Mouse (Mus musculus): Measurements from ENCODE around the gene Mrpl53.

DNA sequence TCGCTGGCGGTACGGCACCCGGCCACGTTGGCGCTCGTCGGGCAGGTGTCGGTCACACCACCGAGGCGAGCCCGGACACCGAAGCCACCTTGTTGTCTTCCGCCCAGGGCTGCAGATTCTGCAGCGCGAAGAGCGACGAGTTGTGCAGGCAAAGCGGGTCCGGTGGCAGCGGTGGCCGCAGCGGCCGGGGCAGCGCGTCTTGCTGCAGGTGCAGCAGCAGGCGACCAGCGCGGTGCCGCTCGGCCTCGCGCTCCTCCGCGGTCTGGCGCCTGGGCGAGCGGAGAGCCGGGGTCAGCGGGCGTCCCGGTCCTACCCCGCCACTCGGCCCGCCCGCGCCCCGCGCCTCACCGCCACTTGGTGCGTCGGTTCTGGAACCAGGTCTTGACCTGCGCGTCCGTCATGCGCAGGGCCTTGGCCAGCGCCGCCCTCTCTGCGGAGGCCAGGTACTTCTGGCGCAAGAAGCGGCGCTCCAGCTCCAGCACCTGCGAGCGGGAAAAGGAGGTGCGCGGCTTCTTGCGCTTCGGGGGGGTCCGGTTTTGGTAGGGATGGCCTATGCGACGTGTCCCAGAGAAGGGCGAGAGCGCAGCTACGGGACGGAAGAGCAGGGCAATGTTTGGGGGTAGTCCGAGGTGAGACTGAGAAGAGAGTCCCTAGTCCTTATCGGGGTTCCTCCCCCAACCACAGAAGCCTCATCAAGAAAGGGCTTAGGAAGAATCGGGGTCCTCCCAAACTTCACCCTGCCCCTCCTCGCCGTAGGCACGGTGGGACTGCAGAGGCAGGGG is 39.9 kb upstream of the Mrpl53 start:
- TF ChIP-seq CTCF (IDR thresholded peaks at IDR 0.05; ENCODE audit: extremely low read depth, insufficient read length, insufficient replicate concordance, low read depth, low read length): no peak
- no peak; the same call in 1 of the 2 replicates for TF ChIP-seq POLR2A (IDR thresholded peaks at IDR 0.05; ENCODE audit: low read depth, low read length)
